Mouse (Mus musculus): ENCODE data around the gene Scap.
"Not testable (repeated sequence)": the region's sequence is repeated elsewhere in the genome, so short reads cannot be mapped to it uniquely, and the experiment has no call there.

The Scap gene

GRCm38 (mm10) chr9:110390843-110391242 is 57.8 kb downstream of the Scap start:
- no peak for DNase-seq

- no peak for DNase-seq
Observed at GRCm38 (mm10) chr9:110393295-110393694, 60.2 kb downstream of the Scap start.

DNA sequence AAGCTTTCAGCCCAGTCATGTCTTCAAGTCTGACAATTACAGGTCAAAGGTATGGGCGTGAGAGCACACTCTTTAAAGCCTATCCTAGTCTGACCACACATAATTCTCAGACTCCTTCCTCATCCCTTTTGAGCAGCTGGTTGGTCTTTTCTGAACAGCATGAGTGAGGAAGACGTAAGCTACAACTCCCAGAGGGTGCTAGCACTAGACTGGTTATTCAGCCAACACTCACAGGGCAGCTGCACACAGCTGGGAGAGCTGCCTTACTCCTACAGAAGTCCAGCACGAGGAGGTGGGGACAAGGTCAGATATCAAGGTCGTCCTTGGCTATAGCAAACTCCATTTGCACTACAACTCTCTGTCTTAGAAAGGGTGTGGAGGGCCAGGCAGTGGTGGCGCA is 67.6 kb downstream of the Scap start:
- DNase-seq, result no peak

- DNase-seq, result no peak
Observed at GRCm38 (mm10) chr9:110402731-110403130, 69.6 kb downstream of the Scap start.

- DNase-seq, result not testable (repeated sequence)
Observed at GRCm38 (mm10) chr9:110403240-110403639, 70.2 kb downstream of the Scap start.

DNA sequence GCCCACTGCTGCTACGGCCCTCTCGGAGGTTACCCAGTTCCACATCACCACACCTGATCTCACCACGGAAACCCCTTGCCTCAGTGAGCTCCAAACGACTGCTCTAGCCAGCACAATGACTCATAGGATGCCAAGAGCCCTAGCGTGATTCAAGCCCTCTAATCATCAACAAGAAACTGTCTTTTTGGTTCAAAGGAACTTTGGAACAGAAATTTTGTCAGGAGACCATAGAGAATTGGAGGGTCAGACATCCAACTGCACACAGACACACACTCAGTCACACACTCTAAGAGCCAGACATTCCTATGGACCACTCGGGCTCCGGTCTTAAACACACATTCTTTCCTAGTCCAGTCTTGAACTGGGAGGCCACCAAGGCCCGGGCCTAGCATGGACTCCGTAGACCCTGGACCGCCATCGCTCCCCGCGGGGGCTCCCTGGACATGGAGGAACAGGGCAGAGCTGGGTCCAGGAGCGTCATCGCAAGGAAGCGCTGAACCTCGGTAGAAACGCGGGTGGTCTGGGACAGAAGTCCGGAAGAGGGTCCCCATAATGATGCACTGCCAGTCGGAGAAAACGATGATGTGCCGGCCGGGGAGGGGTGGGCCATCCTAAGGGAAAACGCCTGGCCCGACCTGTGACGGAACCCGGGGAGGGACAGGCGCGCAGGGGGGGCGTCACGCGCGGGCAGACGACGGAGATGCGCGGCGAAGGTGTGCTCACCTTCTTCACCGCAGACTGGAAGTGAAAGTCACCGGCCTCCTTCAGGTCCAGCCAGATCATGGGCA is 74.4 kb downstream of the Scap start:
- no peak for DNase-seq

DNA sequence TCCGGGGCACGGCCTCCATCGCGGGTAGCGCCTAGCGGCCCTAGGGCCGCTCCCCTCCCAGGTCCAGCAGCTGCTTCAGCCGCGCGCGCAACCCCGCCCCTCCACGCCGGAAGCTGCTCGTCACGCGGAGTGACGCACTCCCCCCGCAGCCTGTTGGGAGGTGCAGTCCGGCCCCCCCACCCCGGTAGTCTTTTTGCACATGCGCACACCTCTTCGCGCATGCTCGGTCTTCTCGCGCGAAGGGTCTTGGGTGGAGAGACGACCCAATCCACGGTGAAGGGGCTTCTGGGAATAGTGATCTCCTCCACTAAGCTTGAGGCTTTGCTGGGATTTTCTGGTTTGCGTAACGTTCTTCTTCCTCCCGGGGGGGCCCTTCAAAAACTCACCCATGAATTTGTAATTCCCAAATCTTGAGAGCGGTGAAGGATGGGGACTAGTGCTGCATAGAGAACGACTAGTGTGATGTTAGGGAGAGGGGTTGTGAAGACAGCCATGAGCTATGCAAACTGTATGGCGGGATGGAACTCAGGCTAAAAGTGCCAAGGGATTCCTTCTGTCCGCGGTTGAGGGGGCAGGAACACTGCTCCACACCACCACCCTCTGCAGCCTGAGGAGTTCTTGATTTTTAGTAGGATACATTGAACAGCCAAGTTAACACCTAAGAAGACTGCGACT is 75.1 kb downstream of the Scap start, which contains the start of gene Ptpn23:
Gene Ptpn23, minus strand, starts transcription at position 115 of the 675 bp plus-strand sequence.
- peak; percentile 88 to 89 for DNase-seq

DNA sequence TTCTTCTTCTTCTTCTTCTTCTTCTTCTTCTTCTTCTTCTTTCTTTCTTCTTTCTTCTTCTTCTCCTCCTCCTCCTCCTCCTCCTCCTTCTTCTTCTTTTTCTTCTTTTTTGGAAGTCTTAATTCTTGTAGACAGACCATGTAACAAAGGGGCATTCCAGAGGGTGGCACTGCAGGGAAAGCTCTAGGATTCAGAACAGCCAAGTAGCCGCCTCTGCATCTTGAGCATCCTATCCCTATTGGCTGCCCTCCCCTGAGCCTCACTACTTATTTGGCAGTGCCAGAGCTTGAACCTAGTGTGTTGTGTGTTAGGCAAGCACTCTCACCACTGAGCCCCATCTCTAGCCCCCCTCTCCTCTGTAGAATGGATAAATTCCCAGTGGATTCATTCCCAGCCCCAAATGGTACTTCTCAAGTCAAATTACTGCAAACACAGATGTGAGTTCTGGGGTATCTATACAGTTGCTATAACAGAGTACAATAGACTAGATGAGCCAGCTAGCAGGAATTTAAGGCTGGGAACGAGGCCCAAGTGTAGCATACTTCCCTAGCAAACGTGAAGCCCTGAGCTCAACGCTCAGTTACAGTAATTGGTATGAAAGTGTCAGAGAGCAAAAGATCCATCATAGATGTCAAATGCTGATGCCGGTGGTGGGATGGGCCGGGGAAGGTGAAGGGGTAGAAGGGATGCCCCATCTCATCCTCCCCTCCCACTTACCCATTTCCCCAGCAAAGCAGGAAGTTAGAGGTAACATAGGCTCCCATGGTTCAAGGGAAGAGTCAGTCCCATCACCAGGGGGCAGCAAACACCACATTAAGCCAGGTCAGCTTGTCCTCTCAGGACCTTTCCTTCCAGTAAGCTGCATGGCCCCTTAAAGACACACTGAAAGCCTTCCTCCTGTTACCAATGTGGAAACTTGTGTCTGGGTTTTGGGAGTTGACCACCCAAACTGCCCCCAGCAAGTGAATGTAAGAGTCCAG is 78.1 kb downstream of the Scap start:
- DNase-seq, result peak; percentile 52 to 73

DNA sequence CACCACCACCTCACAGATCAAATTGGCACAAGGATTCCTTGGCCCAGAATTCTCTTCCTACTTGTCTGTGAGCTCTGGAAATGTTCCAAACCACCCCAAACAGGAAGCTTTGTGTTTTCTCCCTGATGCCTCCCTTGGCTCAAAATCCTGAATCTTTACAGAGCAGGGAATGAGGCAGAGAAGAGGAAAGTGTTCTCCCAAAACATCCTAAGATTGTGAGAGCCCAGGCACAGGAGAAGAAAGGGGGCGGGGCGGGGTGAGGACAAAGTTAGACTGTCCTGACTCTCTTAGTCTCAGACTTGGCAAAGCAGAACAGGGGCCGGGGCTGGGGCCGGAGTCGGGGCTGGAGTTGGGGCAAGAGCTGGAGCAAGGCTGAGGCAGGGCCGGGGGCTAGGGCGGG is 79.8 kb downstream of the Scap start:
- no peak for DNase-seq

- DNase-seq, result no peak
Observed at GRCm38 (mm10) chr9:110413785-110414184, 80.7 kb downstream of the Scap start.

DNA sequence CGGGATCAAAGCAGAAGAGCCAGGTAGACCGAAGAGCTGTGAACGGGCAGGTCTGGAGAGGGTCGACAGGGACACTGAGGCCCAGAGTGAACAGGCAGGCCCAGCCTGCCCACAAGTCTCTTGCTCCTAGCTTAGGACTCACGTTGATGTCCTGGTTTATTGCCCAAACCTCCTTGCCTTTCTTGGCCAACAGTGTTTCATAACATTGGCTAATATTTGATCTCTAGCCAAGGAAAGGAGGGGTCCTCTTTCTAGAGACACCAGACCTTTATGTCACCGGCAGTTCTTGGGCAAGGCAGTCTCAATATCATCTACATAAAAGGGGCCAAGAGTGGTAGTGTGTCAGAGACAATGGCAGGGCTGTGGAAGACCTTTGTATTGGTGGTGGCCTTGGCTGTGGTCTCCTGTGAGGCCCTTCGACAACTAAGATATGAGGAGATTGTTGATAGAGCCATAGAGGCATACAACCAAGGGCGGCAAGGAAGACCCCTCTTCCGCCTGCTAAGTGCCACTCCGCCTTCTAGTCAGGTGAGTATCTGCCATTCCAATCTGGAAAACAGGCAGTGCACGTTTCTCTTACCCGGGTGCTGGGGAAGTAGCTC is 86.5 kb downstream of the Scap start, which contains the start of gene Ngp:
Gene Ngp, plus strand, starts transcription at position 237 of the 602 bp plus-strand sequence.
- DNase-seq, result no peak

DNA sequence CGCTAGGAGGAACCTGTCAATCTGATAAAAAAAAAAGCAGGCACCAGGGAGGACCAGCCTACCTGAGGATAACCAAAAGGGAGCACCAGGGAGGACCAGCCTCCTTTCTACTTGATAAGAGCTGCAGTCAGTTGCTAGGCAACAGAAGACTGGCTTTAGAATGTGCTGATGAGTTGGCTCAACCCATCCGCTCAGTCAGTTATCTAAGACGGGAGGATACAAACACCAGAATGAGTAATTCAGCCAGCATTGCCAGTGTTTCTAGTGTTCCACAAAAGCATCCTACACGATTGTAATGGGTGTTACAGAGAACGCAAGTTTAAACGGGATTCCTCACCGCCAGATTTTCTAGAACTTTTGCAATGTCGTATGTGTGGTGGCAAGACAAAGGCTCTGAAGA is 98.2 kb downstream of the Scap start:
- DNase-seq, result no peak

- no peak for DNase-seq
Observed at GRCm38 (mm10) chr9:110433045-110433444, 100.0 kb downstream of the Scap start.

Measured in thymus, adult 18-20 months (tissue).